Comparison of ENCODE assay signal across 13 mouse cellular contexts in the genomic region with DNA sequence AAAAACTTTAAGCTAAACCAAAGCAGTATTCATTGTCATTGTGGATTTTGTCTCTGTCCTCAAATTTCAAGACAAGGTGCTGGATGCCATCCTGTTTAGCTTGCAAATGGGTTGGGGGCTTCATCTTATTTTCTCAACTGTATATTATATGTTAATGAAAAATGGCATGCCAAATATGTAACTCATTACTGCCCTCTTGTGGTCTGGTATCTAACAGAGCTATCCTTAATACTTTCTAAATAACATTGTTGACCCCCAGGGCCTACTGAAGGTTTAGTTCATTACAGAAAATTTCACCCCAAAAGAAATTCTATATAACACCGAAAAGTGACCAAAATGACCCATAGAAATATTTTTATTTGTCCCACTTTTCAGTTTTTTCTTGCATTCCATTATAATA. TPM values are rescaled to one million over a fixed set of nuclear protein-coding genes. Genes with fewer than 3 reads are reported as not detected.
DNase-seq lines count a peak whose midpoint lies in the region; ATAC-seq and TF ChIP-seq lines count a peak whose summit lies in the region.
"Had no signal": no experiment of that assay in that cellular context is flagged by ENCODE, and none has a peak within 500 bp of the region (broad histone marks: within the 10 kb centered on the region; RNA-seq: fewer than 3 reads in every experiment).

No protein-coding gene starts in this region.

- TF ChIP-seq EP300 in stomach, postnatal 0 days (optimal IDR thresholded peaks at IDR 0.05): no peak

- H3K9ac ChIP-seq in intestine, postnatal 0 days (ENCODE audit: low read depth, low read length): no peak overlapping the region
- H3K9ac ChIP-seq in intestine, embryonic 15.5 days: no peak overlapping the region
- no peak overlapping the region for H3K9ac ChIP-seq in midbrain, postnatal 0 days (replicated peaks; ENCODE audit: low read length, poor library complexity, severe bottlenecking)
- H3K9ac ChIP-seq in midbrain, embryonic 11.5 days (ENCODE audit: low read length): no peak overlapping the region
- no peak overlapping the region for H3K9ac ChIP-seq in stomach, postnatal 0 days (ENCODE audit: low read length)
- no peak overlapping the region for H3K9ac ChIP-seq in heart, embryonic 12.5 days

- TF ChIP-seq CTCF in intestine, postnatal 0 days (IDR thresholded peaks at IDR 0.05; ENCODE audit: low read depth): peak; percentile 58
- peak; percentile 39; the same call in 1 of the 2 replicates for TF ChIP-seq CTCF in midbrain, postnatal 0 days (IDR thresholded peaks at IDR 0.05)
- TF ChIP-seq CTCF in stomach, postnatal 0 days (IDR thresholded peaks at IDR 0.05; ENCODE audit: low read depth): peak; percentile 61

- 0 out of 2 replicates have a peak, but pooled peaks cover 4% of the 10 kb centered on the region for H3K9me3 ChIP-seq in intestine, postnatal 0 days (ENCODE audit: control insufficient read depth)
- H3K9me3 ChIP-seq in intestine, embryonic 15.5 days: no peaks in the 10 kb centered on the region
- H3K9me3 ChIP-seq in midbrain, postnatal 0 days (ENCODE audit: low read length): 0 out of 2 replicates have a peak, but pooled peaks cover 3% of the 10 kb centered on the region
- H3K9me3 ChIP-seq in midbrain, embryonic 11.5 days (ENCODE audit: control insufficient read depth, low read length): peaks cover 2% of the 10 kb centered on the region; the same call in 1 of the 2 replicates
- no peaks in the 10 kb centered on the region for H3K9me3 ChIP-seq in stomach, postnatal 0 days (ENCODE audit: control insufficient read depth, low read length)
- H3K9me3 ChIP-seq in heart, embryonic 12.5 days (replicated peaks): no peaks in the 10 kb centered on the region
- H3K9me3 ChIP-seq: megakaryocyte, embryonic 14.5 days had no signal

- no peaks in the 10 kb centered on the region for H3K4me1 ChIP-seq in intestine, postnatal 0 days (replicated peaks; ENCODE audit: control insufficient read depth, insufficient read depth, low read length)
- H3K4me1 ChIP-seq in intestine, embryonic 15.5 days (replicated peaks): no peaks in the 10 kb centered on the region
- H3K4me1 ChIP-seq in midbrain, postnatal 0 days (ENCODE audit: insufficient read depth, low read length): no peaks in the 10 kb centered on the region
- H3K4me1 ChIP-seq in midbrain, embryonic 11.5 days (ENCODE audit: control insufficient read depth, insufficient read depth, low read length): no peaks in the 10 kb centered on the region
- no peaks in the 10 kb centered on the region for H3K4me1 ChIP-seq in stomach, postnatal 0 days (replicated peaks; ENCODE audit: control insufficient read depth, insufficient read depth)
- no peaks in the 10 kb centered on the region for H3K4me1 ChIP-seq in heart, embryonic 12.5 days (replicated peaks)
- H3K4me1 ChIP-seq: megakaryocyte, embryonic 14.5 days had no signal

- no peak overlapping the region for H3K4me3 ChIP-seq in intestine, postnatal 0 days (ENCODE audit: low read depth, low read length)
- H3K4me3 ChIP-seq in intestine, embryonic 15.5 days (replicated peaks): no peak overlapping the region
- no peak overlapping the region for H3K4me3 ChIP-seq in midbrain, postnatal 0 days (ENCODE audit: low read depth, low read length)
- no peak overlapping the region for H3K4me3 ChIP-seq in midbrain, embryonic 11.5 days (ENCODE audit: low read depth, low read length)
- H3K4me3 ChIP-seq in stomach, postnatal 0 days (ENCODE audit: low read depth, low read length): no peak overlapping the region
- H3K4me3 ChIP-seq in heart, embryonic 12.5 days: no peak overlapping the region
- H3K4me3 ChIP-seq: megakaryocyte, embryonic 14.5 days had no signal

- no peak overlapping the region for H3K4me2 ChIP-seq in intestine, postnatal 0 days (replicated peaks; ENCODE audit: low read depth)
- H3K4me2 ChIP-seq in intestine, embryonic 15.5 days (replicated peaks): no peak overlapping the region
- H3K4me2 ChIP-seq in midbrain, postnatal 0 days (ENCODE audit: low read depth, low read length, poor library complexity, severe bottlenecking): no peak overlapping the region
- H3K4me2 ChIP-seq in midbrain, embryonic 11.5 days: no peak overlapping the region
- H3K4me2 ChIP-seq in stomach, postnatal 0 days (replicated peaks; ENCODE audit: low read depth): no peak overlapping the region
- no peak overlapping the region for H3K4me2 ChIP-seq in heart, embryonic 12.5 days

- no peaks in the 10 kb centered on the region for H3K36me3 ChIP-seq in intestine, postnatal 0 days (ENCODE audit: control insufficient read depth, insufficient read depth)
- H3K36me3 ChIP-seq in intestine, embryonic 15.5 days: no peaks in the 10 kb centered on the region
- H3K36me3 ChIP-seq in midbrain, postnatal 0 days (ENCODE audit: insufficient read depth, low read length): no peaks in the 10 kb centered on the region
- no peaks in the 10 kb centered on the region for H3K36me3 ChIP-seq in midbrain, embryonic 11.5 days (ENCODE audit: control insufficient read depth, insufficient read depth, low read length)
- no peaks in the 10 kb centered on the region for H3K36me3 ChIP-seq in stomach, postnatal 0 days (ENCODE audit: control insufficient read depth, insufficient read depth, low read length)
- no peaks in the 10 kb centered on the region for H3K36me3 ChIP-seq in heart, embryonic 12.5 days

- no peak overlapping the region for H3K27ac ChIP-seq in intestine, postnatal 0 days (ENCODE audit: low read depth, low read length)
- H3K27ac ChIP-seq in intestine, embryonic 15.5 days: no peak overlapping the region
- no peak overlapping the region for H3K27ac ChIP-seq in midbrain, postnatal 0 days (ENCODE audit: low read depth, low read length)
- H3K27ac ChIP-seq in midbrain, embryonic 11.5 days (ENCODE audit: low read depth, low read length): no peak overlapping the region
- no peak overlapping the region for H3K27ac ChIP-seq in stomach, postnatal 0 days (replicated peaks)
- no peak overlapping the region for H3K27ac ChIP-seq in heart, embryonic 12.5 days (ENCODE audit: poor library complexity, severe bottlenecking)

- no peak for ATAC-seq in intestine, postnatal 0 days
- ATAC-seq in intestine, embryonic 15.5 days: no peak
- no peak for ATAC-seq in midbrain, postnatal 0 days (ENCODE audit: low FRiP score)
- ATAC-seq in midbrain, embryonic 11.5 days (ENCODE audit: low FRiP score): no peak
- no peak for ATAC-seq in stomach, postnatal 0 days (ENCODE audit: low FRiP score, low TSS enrichment)
- no peak for ATAC-seq in heart, embryonic 12.5 days (ENCODE audit: insufficient number of reproducible peaks, low FRiP score)

- peak; percentile 22 for DNase-seq in midbrain, postnatal 0 days (ENCODE audit: low spot score)
- no peak for DNase-seq in midbrain, embryonic 11.5 days (ENCODE audit: low spot score, missing footprints)
- DNase-seq in c-Kit-positive CD71-negative TER-119-negative erythroid progenitor cells, embryonic 14.5 days (ENCODE audit: low read depth): peak; percentile 13
- no peak for DNase-seq in stomach, postnatal 0 days (ENCODE audit: low spot score)
- DNase-seq in ovary, postnatal 10 days (ENCODE audit: low spot score): no peak
- DNase-seq: cerebellum, adult 11-12 months; kidney, adult 8-10 months had no signal

- WGBS in intestine, postnatal 0 days: 38% methylated on average over 1 of the region's 1 CpGs
- 38% methylated on average over 1 of the region's 1 CpGs for WGBS in intestine, embryonic 15.5 days
- WGBS in midbrain, postnatal 0 days: 55% methylated on average over 1 of the region's 1 CpGs
- WGBS in midbrain, embryonic 11.5 days: 33% methylated on average over 1 of the region's 1 CpGs
- 43% methylated on average over 1 of the region's 1 CpGs for WGBS in stomach, postnatal 0 days
- 25% methylated on average over 1 of the region's 1 CpGs for whole genome bisulfite sequencing in heart, embryonic 12.5 days

- no peaks in the 10 kb centered on the region for H3K27me3 ChIP-seq in intestine, postnatal 0 days (replicated peaks; ENCODE audit: control insufficient read depth, insufficient read depth, low read length)
- no peaks in the 10 kb centered on the region for H3K27me3 ChIP-seq in intestine, embryonic 15.5 days (replicated peaks)
- no peaks in the 10 kb centered on the region for H3K27me3 ChIP-seq in midbrain, postnatal 0 days (ENCODE audit: insufficient read depth, low read length)
- no peaks in the 10 kb centered on the region for H3K27me3 ChIP-seq in midbrain, embryonic 11.5 days (ENCODE audit: control insufficient read depth, insufficient read depth, low read length)
- H3K27me3 ChIP-seq in stomach, postnatal 0 days (ENCODE audit: control insufficient read depth, insufficient read depth, low read length): no peaks in the 10 kb centered on the region
- H3K27me3 ChIP-seq in heart, embryonic 12.5 days (replicated peaks): no peaks in the 10 kb centered on the region
- H3K27me3 ChIP-seq: megakaryocyte, embryonic 14.5 days had no signal

RNA-seq across cellular contexts. Expression of gene 2210017I01Rik, which starts 5.1 kb away (rescaled TPM):
- polyA plus RNA-seq in intestine, postnatal 0 days (2015; fragmentation: Nextera tagmentation; extraction: Ambion mirVana): 0.18 and 0.34 TPM in 2 replicates
- polyA plus RNA-seq in intestine, embryonic 15.5 days (2015; fragmentation: Nextera tagmentation; extraction: Ambion mirVana): not detected in 2 replicates
- total RNA-seq in midbrain, postnatal 0 days (2014; rRNA removed): not detected in 2 replicates
- not detected in 2 replicates for polyA plus RNA-seq in midbrain, postnatal 0 days (2015; fragmentation: Nextera tagmentation; extraction: Ambion mirVana)
- not detected in 2 replicates for polyA plus RNA-seq in midbrain, embryonic 11.5 days (2014; fragmentation: Nextera tagmentation; extraction: Ambion mirVana)
- 22.8 and 26.7 TPM in 2 replicates for polyA plus RNA-seq in stomach, postnatal 0 days (2015; fragmentation: Nextera tagmentation; extraction: Ambion mirVana)
- not detected in 2 replicates for polyA plus RNA-seq in heart, embryonic 12.5 days (2016; fragmentation: Nextera tagmentation; extraction: Ambion mirVana)
- total RNA-seq: left cerebral cortex, postnatal 14 days; neutrophil, adult 5-6 weeks had no signal

RNA-seq across cellular contexts. Expression of gene Smcp, which starts 13.4 kb away (rescaled TPM):
- 96.4 and 137 TPM in 2 replicates for polyA plus RNA-seq in intestine, postnatal 0 days (2015; fragmentation: Nextera tagmentation; extraction: Ambion mirVana)
- 3.4 and 5.3 TPM in 2 replicates for polyA plus RNA-seq in intestine, embryonic 15.5 days (2015; fragmentation: Nextera tagmentation; extraction: Ambion mirVana)
- not detected in 2 replicates for total RNA-seq in midbrain, postnatal 0 days (2014; rRNA removed)
- not detected in 2 replicates for polyA plus RNA-seq in midbrain, postnatal 0 days (2015; fragmentation: Nextera tagmentation; extraction: Ambion mirVana)
- not detected in 2 replicates for polyA plus RNA-seq in midbrain, embryonic 11.5 days (2014; fragmentation: Nextera tagmentation; extraction: Ambion mirVana)
- polyA plus RNA-seq in stomach, postnatal 0 days (2015; fragmentation: Nextera tagmentation; extraction: Ambion mirVana): not detected in 2 replicates
- polyA plus RNA-seq in heart, embryonic 12.5 days (2016; fragmentation: Nextera tagmentation; extraction: Ambion mirVana): not detected in 2 replicates
- total RNA-seq: left cerebral cortex, postnatal 14 days; neutrophil, adult 5-6 weeks had no signal

RNA-seq across cellular contexts. Expression of gene Lce6a, which starts 19.3 kb away (rescaled TPM):
- 1.8 and 2.1 TPM in 2 replicates for polyA plus RNA-seq in intestine, postnatal 0 days (2015; fragmentation: Nextera tagmentation; extraction: Ambion mirVana)
- polyA plus RNA-seq in intestine, embryonic 15.5 days (2015; fragmentation: Nextera tagmentation; extraction: Ambion mirVana): not detected in 2 replicates
- not detected in 2 replicates for total RNA-seq in midbrain, postnatal 0 days (2014; rRNA removed)
- polyA plus RNA-seq in midbrain, postnatal 0 days (2015; fragmentation: Nextera tagmentation; extraction: Ambion mirVana): not detected in 2 replicates
- polyA plus RNA-seq in midbrain, embryonic 11.5 days (2014; fragmentation: Nextera tagmentation; extraction: Ambion mirVana): not detected in 2 replicates
- polyA plus RNA-seq in stomach, postnatal 0 days (2015; fragmentation: Nextera tagmentation; extraction: Ambion mirVana): 98.3 and 102 TPM in 2 replicates
- polyA plus RNA-seq in heart, embryonic 12.5 days (2016; fragmentation: Nextera tagmentation; extraction: Ambion mirVana): not detected in 2 replicates
- total RNA-seq: left cerebral cortex, postnatal 14 days; neutrophil, adult 5-6 weeks had no signal

RNA-seq across cellular contexts. Expression of gene Ivl, which starts 28.6 kb away (rescaled TPM):
- polyA plus RNA-seq in intestine, postnatal 0 days (2015; fragmentation: Nextera tagmentation; extraction: Ambion mirVana): 0.47 and 0.80 TPM in 2 replicates
- polyA plus RNA-seq in intestine, embryonic 15.5 days (2015; fragmentation: Nextera tagmentation; extraction: Ambion mirVana): 0.09 TPM in 1 of 2 replicates, not detected in the other
- total RNA-seq in midbrain, postnatal 0 days (2014; rRNA removed): 0.82 TPM in 1 of 2 replicates, not detected in the other
- polyA plus RNA-seq in midbrain, postnatal 0 days (2015; fragmentation: Nextera tagmentation; extraction: Ambion mirVana): not detected in 2 replicates
- polyA plus RNA-seq in midbrain, embryonic 11.5 days (2014; fragmentation: Nextera tagmentation; extraction: Ambion mirVana): not detected in 2 replicates
- 16.6 and 21.1 TPM in 2 replicates for polyA plus RNA-seq in stomach, postnatal 0 days (2015; fragmentation: Nextera tagmentation; extraction: Ambion mirVana)
- polyA plus RNA-seq in heart, embryonic 12.5 days (2016; fragmentation: Nextera tagmentation; extraction: Ambion mirVana): not detected in 2 replicates
- total RNA-seq: left cerebral cortex, postnatal 14 days; neutrophil, adult 5-6 weeks had no signal

RNA-seq across cellular contexts. Expression of gene Lce1a1, which starts 45.9 kb away (rescaled TPM):
- polyA plus RNA-seq in intestine, postnatal 0 days (2015; fragmentation: Nextera tagmentation; extraction: Ambion mirVana): 0.46 and 0.73 TPM in 2 replicates
- polyA plus RNA-seq in intestine, embryonic 15.5 days (2015; fragmentation: Nextera tagmentation; extraction: Ambion mirVana): not detected in 2 replicates
- total RNA-seq in midbrain, postnatal 0 days (2014; rRNA removed): 0.99 TPM in 1 of 2 replicates, not detected in the other
- polyA plus RNA-seq in midbrain, postnatal 0 days (2015; fragmentation: Nextera tagmentation; extraction: Ambion mirVana): not detected in 2 replicates
- polyA plus RNA-seq in midbrain, embryonic 11.5 days (2014; fragmentation: Nextera tagmentation; extraction: Ambion mirVana): not detected in 2 replicates
- polyA plus RNA-seq in stomach, postnatal 0 days (2015; fragmentation: Nextera tagmentation; extraction: Ambion mirVana): 401 and 429 TPM in 2 replicates
- not detected in 2 replicates for polyA plus RNA-seq in heart, embryonic 12.5 days (2016; fragmentation: Nextera tagmentation; extraction: Ambion mirVana)
- total RNA-seq: left cerebral cortex, postnatal 14 days; neutrophil, adult 5-6 weeks had no signal

Comparison
In these comparisons a context has a peak if more than half of its experiments do, and no peak if none do; other contexts are left out.
1. DNase-seq: peak in midbrain, postnatal 0 days (single experiment) and c-Kit-positive CD71-negative TER-119-negative erythroid progenitor cells, embryonic 14.5 days (single experiment); none in midbrain, embryonic 11.5 days (single experiment), stomach, postnatal 0 days (single experiment) and ovary, postnatal 10 days (single experiment).
2. RNA of gene Smcp, which starts 13.4 kb away (polyA plus RNA-seq): 96.4 to 137 TPM in intestine, postnatal 0 days; 3.4 to 5.3 TPM in intestine, embryonic 15.5 days, not detected in midbrain, postnatal 0 days, not detected in midbrain, embryonic 11.5 days, not detected in stomach, postnatal 0 days and not detected in heart, embryonic 12.5 days; every median in the first group is over 10 times any median in the second.
3. RNA of gene 2210017I01Rik, which starts 5.1 kb away (polyA plus RNA-seq): 22.8 to 26.7 TPM in stomach, postnatal 0 days; 0.18 to 0.34 TPM in intestine, postnatal 0 days, not detected in intestine, embryonic 15.5 days, not detected in midbrain, postnatal 0 days, not detected in midbrain, embryonic 11.5 days and not detected in heart, embryonic 12.5 days; every median in the first group is over 10 times any median in the second.
4. RNA of gene Lce6a, which starts 19.3 kb away (polyA plus RNA-seq): 98.3 to 102 TPM in stomach, postnatal 0 days; 1.8 to 2.1 TPM in intestine, postnatal 0 days, not detected in intestine, embryonic 15.5 days, not detected in midbrain, postnatal 0 days, not detected in midbrain, embryonic 11.5 days and not detected in heart, embryonic 12.5 days; every median in the first group is over 10 times any median in the second.
5. Peak in every context shown above with its lines, with median percentiles within 50 percentile points of each other: CTCF ChIP-seq.